Mouse (Mus musculus): ENCODE results near the gene 1810024B03Rik. TPM values are rescaled to one million over a fixed set of nuclear protein-coding genes. Genes with fewer than 3 reads are reported as not detected.
A peak's percentile ranks its signal among the peaks of the same experiment; 100 is the strongest.
"Not testable (repeated sequence)": the region's sequence is repeated elsewhere in the genome, so short reads cannot be mapped to it uniquely, and the experiment has no call there.

Gene 1810024B03Rik
- total and polyA plus RNA-seq, 3 experiments = 1.5 to 1.9 TPM; not detected in 1

- Histone ChIP-seq H3K9ac (ENCODE audit: control insufficient read depth, low read depth, low read length, poor library complexity, severe bottlenecking) (no peak overlapping the region), H3K4me3 (ENCODE audit: control insufficient read depth in 1 of 2, insufficient read depth in 1 of 2, low read depth in 2 of 2, low read length in 2 of 2) (no peak overlapping the region), H3K79me2 (ENCODE audit: control insufficient read depth, insufficient read depth, low read length, poor library complexity) (no peaks in the 10 kb centered on the region), H3K4me1 (ENCODE audit: control insufficient read depth in 1 of 2, insufficient read depth in 2 of 2, low read length in 2 of 2) (no peaks in the 10 kb centered on the region), H3K27me3 (ENCODE audit: control insufficient read depth in 1 of 2, insufficient read depth in 2 of 2, low read length in 2 of 2) (peaks cover 0 to 10% of the 10 kb centered on the region in 2 experiments), H3K27ac (ENCODE audit: control insufficient read depth, low read depth, low read length) (no peak overlapping the region), H3K9me3 (replicated peaks; ENCODE audit: insufficient read depth, low read length) (no peaks in the 10 kb centered on the region), H3K36me3 (ENCODE audit: control insufficient read depth in 1 of 2, insufficient read depth in 2 of 2, low read length in 2 of 2) (no peaks in the 10 kb centered on the region)
- DNase-seq (ENCODE audit: low read depth, low spot score) = no peak
- TF ChIP-seq KAT2A (conservative IDR thresholded peaks at IDR 0.05; ENCODE audit: low read depth, low read length) = no peak
Measured at GRCm38 (mm10) chr2:127182598-127183381, 25.3 kb downstream of the 1810024B03Rik start.

GRCm38 (mm10) chr2:127166261-127166660, 41.8 kb downstream of the 1810024B03Rik start:
- not testable (repeated sequence) for H3K36me3 ChIP-seq (ENCODE audit: control insufficient read depth in 1 of 2, insufficient read depth in 2 of 2, low read length in 2 of 2); H3K27ac ChIP-seq (ENCODE audit: control insufficient read depth, low read depth, low read length); H3K4me1 ChIP-seq (ENCODE audit: control insufficient read depth in 1 of 2, insufficient read depth in 2 of 2, low read length in 2 of 2); H3K4me3 ChIP-seq (ENCODE audit: control insufficient read depth in 1 of 2, insufficient read depth in 1 of 2, low read depth in 2 of 2, low read length in 2 of 2); H3K79me2 ChIP-seq (ENCODE audit: control insufficient read depth, insufficient read depth, low read length, poor library complexity); H3K9me3 ChIP-seq (replicated peaks; ENCODE audit: insufficient read depth, low read length); H3K27me3 ChIP-seq (ENCODE audit: control insufficient read depth in 1 of 2, insufficient read depth in 2 of 2, low read length in 2 of 2); H3K9ac ChIP-seq (ENCODE audit: control insufficient read depth, low read depth, low read length, poor library complexity, severe bottlenecking)
- DNase-seq (ENCODE audit: low read depth, low spot score) = peak; percentile 52
- TF ChIP-seq SMC3 (IDR thresholded peaks at IDR 0.05; ENCODE audit: low read depth, low read length) (peak; percentile 35), RAD21 (IDR thresholded peaks at IDR 0.05; ENCODE audit: low read depth, low read length) (peak; percentile 52), ZC3H11A (IDR thresholded peaks at IDR 0.05; ENCODE audit: low read depth, low read length) (peak; percentile 45; the same call in 1 of the 2 replicates), CTCF (IDR thresholded peaks at IDR 0.05 in 2 of 3, conservative IDR thresholded peaks at IDR 0.05 in 1 of 3; ENCODE audit: control insufficient read depth in 1 of 3, insufficient read depth in 1 of 3, low read depth in 2 of 3, low read length in 3 of 3, poor library complexity in 1 of 3, severe bottlenecking in 1 of 3) (peak in 1 of 3 experiments; percentile 45; a peak in 2 of 6 replicates), ZNF384 (IDR thresholded peaks at IDR 0.05; ENCODE audit: low read depth, low read length) (peak; percentile 74)

GRCm38 (mm10) chr2:127165675-127166074, 42.4 kb downstream of the 1810024B03Rik start:
- H3K79me2 ChIP-seq (ENCODE audit: control insufficient read depth, insufficient read depth, low read length, poor library complexity) = no peaks in the 10 kb centered on the region
- no peak overlapping the region for H3K4me3 ChIP-seq (ENCODE audit: control insufficient read depth in 1 of 2, insufficient read depth in 1 of 2, low read depth in 2 of 2, low read length in 2 of 2)
- H3K36me3 ChIP-seq (ENCODE audit: control insufficient read depth in 1 of 2, insufficient read depth in 2 of 2, low read length in 2 of 2) = no peaks in the 10 kb centered on the region
- DNase-seq (ENCODE audit: low read depth, low spot score) = peak; percentile 2
- H3K4me1 ChIP-seq (ENCODE audit: control insufficient read depth in 1 of 2, insufficient read depth in 2 of 2, low read length in 2 of 2) = no peaks in the 10 kb centered on the region
- TF ChIP-seq POLR2AphosphoS2 (IDR thresholded peaks at IDR 0.05; ENCODE audit: low read length) (no peak), NRF1 (IDR thresholded peaks at IDR 0.05; ENCODE audit: insufficient read depth, low read depth, low read length, poor library complexity, severe bottlenecking) (no peak), RCOR1 (IDR thresholded peaks at IDR 0.05; ENCODE audit: low read depth, low read length) (no peak), USF1 (IDR thresholded peaks at IDR 0.05; ENCODE audit: low read depth, low read length) (no peak), USF2 (IDR thresholded peaks at IDR 0.05; ENCODE audit: borderline replicate concordance in 1 of 2, insufficient read depth in 1 of 2, low read depth in 1 of 2, low read length in 2 of 2) (no peak), TBP (IDR thresholded peaks at IDR 0.05; ENCODE audit: low read depth, low read length) (no peak), GABPA (IDR thresholded peaks at IDR 0.05; ENCODE audit: low read depth, low read length) (no peak), MXI1 (IDR thresholded peaks at IDR 0.05; ENCODE audit: low read depth, low read length) (no peak), E2F4 (IDR thresholded peaks at IDR 0.05; ENCODE audit: borderline replicate concordance, low read depth, low read length) (no peak), ZMIZ1 (IDR thresholded peaks at IDR 0.05; ENCODE audit: low read depth, low read length) (no peak), ZC3H11A (IDR thresholded peaks at IDR 0.05; ENCODE audit: low read depth, low read length) (no peak), HCFC1 (IDR thresholded peaks at IDR 0.05; ENCODE audit: low read depth, low read length) (no peak), MAFK (IDR thresholded peaks at IDR 0.05; ENCODE audit: borderline replicate concordance, low read depth, low read length) (no peak), MAZ (IDR thresholded peaks at IDR 0.05; ENCODE audit: low read depth, low read length) (no peak), POLR2A (IDR thresholded peaks at IDR 0.05; ENCODE audit: control insufficient read depth in 1 of 2, insufficient read depth in 1 of 2, low read depth in 1 of 2, low read length in 2 of 2, poor library complexity in 1 of 2) (no peak), MYB (IDR thresholded peaks at IDR 0.05; ENCODE audit: low read depth, low read length) (no peak)
- no peak overlapping the region for H3K27ac ChIP-seq (ENCODE audit: control insufficient read depth, low read depth, low read length)
- H3K27me3 ChIP-seq (ENCODE audit: control insufficient read depth in 1 of 2, insufficient read depth in 2 of 2, low read length in 2 of 2) = no peaks in the 10 kb centered on the region; a peak in 2 of 4 replicates
- no peak overlapping the region for H3K9ac ChIP-seq (ENCODE audit: control insufficient read depth, low read depth, low read length, poor library complexity, severe bottlenecking)
- no peaks in the 10 kb centered on the region for H3K9me3 ChIP-seq (replicated peaks; ENCODE audit: insufficient read depth, low read length)
